Mouse (Mus musculus) neural tube, embryonic 15.5 days (tissue): ENCODE measurements around the gene Klf1. TPM values are rescaled to one million over a fixed set of nuclear protein-coding genes. Genes with fewer than 3 reads are reported as not detected.

Experiments used
- ATAC-seq: fragments of 200-750 bp; cut with Nextera tagmentation; 2 replicates; pipeline ENCODE4 v1.8.0; 2017; ENCODE audit warnings: mild to moderate bottlenecking, moderate TSS enrichment, moderate library complexity; ENCODE audit not compliant: low FRiP score
- H3K27ac ChIP-seq: fragments of 300-500 bp; sonication (generic); replicated peaks from 2 replicates; pipeline ENCODE4 v1.5.1; 2015; ENCODE audit warnings: mild to moderate bottlenecking, inconsistent platforms
- H3K27me3 ChIP-seq: fragments of 300-500 bp; sonication (generic); replicated peaks from 2 replicates; pipeline ENCODE4 v1.6.1; 2015; ENCODE audit warnings: inconsistent platforms
- H3K36me3 ChIP-seq: fragments of 300-500 bp; sonication (generic); 2 replicates; pipeline ENCODE4 v1.6.1; 2015; ENCODE audit warnings: inconsistent platforms
- H3K4me1 ChIP-seq: fragments of 300-500 bp; sonication (generic); 2 replicates; pipeline ENCODE4 v1.6.1; 2015; ENCODE audit warnings: inconsistent platforms
- H3K4me2 ChIP-seq: fragments of 300-500 bp; sonication (generic); 2 replicates; pipeline ENCODE4 v1.6.1; 2015; ENCODE audit warnings: inconsistent platforms, mild to moderate bottlenecking, moderate library complexity
- H3K4me3 ChIP-seq: fragments of 300-500 bp; sonication (generic); replicated peaks from 2 replicates; pipeline ENCODE4 v1.5.1; 2015; ENCODE audit warnings: mild to moderate bottlenecking, inconsistent platforms
- H3K9ac ChIP-seq: fragments of 300-500 bp; sonication (generic); replicated peaks from 2 replicates; pipeline ENCODE4 v1.6.1; 2015; ENCODE audit warnings: mild to moderate bottlenecking, inconsistent platforms
- H3K9me3 ChIP-seq: fragments of 300-500 bp; sonication (generic); replicated peaks from 2 replicates; pipeline ENCODE4 v1.6.1; 2016; ENCODE audit warnings: inconsistent platforms
- WGBS: fragments of 180-500 bp; shearing (Covaris S2); methylation state at CpG from one replicate; pipeline ENCODE4 v1.1.7; 2015; ENCODE audit warnings: mixed read lengths; 5-methylcytosine and 5-hydroxymethylcytosine counted together
- polyA plus RNA-seq: library from polyadenylated mRNA; unstranded; fragments of >200 nt; fragmentation: Nextera tagmentation; extraction: Ambion mirVana; gene quantifications from 2 replicates; pipeline ENCODE4 v1.2.1, GENCODE M21; 2015

Klf1 gene
- polyA plus RNA-seq, 1 experiment from 2014 or later, result 0.49 TPM

GRCm38 (mm10) chr8:84937620-84938485, 36.1 kb downstream of the Klf1 start:
- Histone ChIP-seq H3K9me3 (no peaks in the 10 kb centered on the region), H3K9ac (peak overlapping the region; percentile 99), H3K27me3 (0 out of 2 replicates have a peak, but pooled peaks cover 4% of the 10 kb centered on the region), H3K27ac (peak overlapping the region; percentile 96), H3K4me2 (peak overlapping the region; percentile 90), H3K36me3 (no peaks in the 10 kb centered on the region), H3K4me1 (peaks cover 34% of the 10 kb centered on the region), H3K4me3 (peak overlapping the region; percentile 85)
- 64% methylated on average over 13 of the region's 13 CpGs for WGBS
- no peak for ATAC-seq

GRCm38 (mm10) chr8:84943699-84944098, 42.0 kb downstream of the Klf1 start:
- ATAC-seq, result no peak
- H3K4me2 ChIP-seq, result peak overlapping the region; percentile 77
- no peaks in the 10 kb centered on the region for H3K36me3 ChIP-seq
- 21% methylated on average over 4 of the region's 4 CpGs for WGBS
- H3K9ac ChIP-seq, result no peak overlapping the region
- H3K4me3 ChIP-seq, result peak overlapping the region; percentile 59; the same call in 1 of the 2 replicates
- no peak overlapping the region for H3K27ac ChIP-seq
- H3K27me3 ChIP-seq, result peaks cover 30% of the 10 kb centered on the region
- H3K9me3 ChIP-seq, result no peaks in the 10 kb centered on the region
- peaks cover 36% of the 10 kb centered on the region for H3K4me1 ChIP-seq

GRCm38 (mm10) chr8:84944478-84945160, 42.9 kb downstream of the Klf1 start:
- peak; percentile 35 for ATAC-seq

GRCm38 (mm10) chr8:84945235-84945632, 43.5 kb downstream of the Klf1 start:
- H3K4me2 ChIP-seq, result peak overlapping the region; percentile 77
- H3K4me1 ChIP-seq, result peaks cover 36% of the 10 kb centered on the region
- no peaks in the 10 kb centered on the region for H3K9me3 ChIP-seq
- H3K27ac ChIP-seq, result peak overlapping the region; percentile 86
- H3K27me3 ChIP-seq, result peaks cover 37% of the 10 kb centered on the region
- H3K36me3 ChIP-seq, result no peaks in the 10 kb centered on the region
- peak overlapping the region; percentile 76 for H3K9ac ChIP-seq
- peak; percentile 75 for ATAC-seq
- 3% methylated on average over 11 of the region's 11 CpGs for WGBS
- H3K4me3 ChIP-seq, result peak overlapping the region; percentile 59

More at GRCm38 (mm10) chr8:84944478-84945160, 42.9 kb downstream of the Klf1 start:
- Histone ChIP-seq H3K27ac (peak overlapping the region; percentile 86), H3K9ac (0 out of 2 replicates have a peak overlapping the region, but pooled peaks have one; percentile 76), H3K36me3 (no peaks in the 10 kb centered on the region), H3K4me1 (peaks cover 36% of the 10 kb centered on the region), H3K9me3 (no peaks in the 10 kb centered on the region), H3K27me3 (peaks cover 32% of the 10 kb centered on the region), H3K4me3 (peak overlapping the region; percentile 59), H3K4me2 (peak overlapping the region; percentile 77)
- WGBS, result 2% methylated on average over 26 of the region's 26 CpGs

- Histone ChIP-seq H3K36me3 (no peaks in the 10 kb centered on the region), H3K27ac (peak overlapping the region; percentile 86), H3K4me1 (peaks cover 36% of the 10 kb centered on the region), H3K4me3 (peak overlapping the region; percentile 59), H3K9ac (peak overlapping the region; percentile 76), H3K9me3 (no peaks in the 10 kb centered on the region), H3K4me2 (peak overlapping the region; percentile 77), H3K27me3 (peaks cover 44% of the 10 kb centered on the region)
- peak; percentile 72 for ATAC-seq
- WGBS, result under 1% methylated on average over 50 of the region's 67 CpGs
Measured at GRCm38 (mm10) chr8:84945633-84946527, 44.2 kb downstream of the Klf1 start.

GRCm38 (mm10) chr8:84946528-84947240, 45.0 kb downstream of the Klf1 start, which contains the start of gene Rtbdn:
Gene Rtbdn, plus strand, starts transcription at chr8:84946991.
- Histone ChIP-seq H3K27ac (peak within 1 kb of the TSS; percentile 86), H3K9me3 (no peaks in the 10 kb centered on the region), H3K27me3 (peaks cover 45% of the 10 kb centered on the region), H3K9ac (peak within 1 kb of the TSS; percentile 76), H3K4me2 (peak within 1 kb of the TSS; percentile 77), H3K4me3 (peak within 1 kb of the TSS; percentile 59), H3K36me3 (no peaks in the 10 kb centered on the region), H3K4me1 (peaks cover 36% of the 10 kb centered on the region)
- 8% methylated on average over 17 of the region's 17 CpGs for WGBS
- peak; percentile 35; the same call in 1 of the 2 replicates for ATAC-seq

GRCm38 (mm10) chr8:84947241-84947545, 45.5 kb downstream of the Klf1 start:
- H3K9me3 ChIP-seq, result no peaks in the 10 kb centered on the region
- WGBS, result 14% methylated on average over 9 of the region's 9 CpGs

GRCm38 (mm10) chr8:84949753-84950152, 48.0 kb downstream of the Klf1 start:
- H3K27me3 ChIP-seq, result peaks cover 46% of the 10 kb centered on the region
- H3K27ac ChIP-seq, result no peak overlapping the region
- 20% methylated on average over 12 of the region's 12 CpGs for WGBS
- no peak overlapping the region for H3K4me2 ChIP-seq
- ATAC-seq, result no peak
- no peaks in the 10 kb centered on the region for H3K9me3 ChIP-seq
- peaks cover 25% of the 10 kb centered on the region for H3K4me1 ChIP-seq
- no peaks in the 10 kb centered on the region for H3K36me3 ChIP-seq
- H3K4me3 ChIP-seq, result no peak overlapping the region
- no peak overlapping the region for H3K9ac ChIP-seq

More at GRCm38 (mm10) chr8:84947241-84947545, 45.5 kb downstream of the Klf1 start:
- Histone ChIP-seq H3K9ac (no peak overlapping the region), H3K27me3 (peaks cover 48% of the 10 kb centered on the region), H3K4me2 (peak overlapping the region; percentile 77), H3K36me3 (no peaks in the 10 kb centered on the region), H3K27ac (peak overlapping the region; percentile 86; the same call in 1 of the 2 replicates), H3K4me3 (peak overlapping the region; percentile 59), H3K4me1 (peaks cover 36% of the 10 kb centered on the region)
- ATAC-seq, result no peak

- Histone ChIP-seq H3K4me3 (no peak overlapping the region), H3K4me1 (no peaks in the 10 kb centered on the region), H3K9ac (peak overlapping the region; percentile 23; the same call in 1 of the 2 replicates), H3K27me3 (peaks cover 38% of the 10 kb centered on the region), H3K9me3 (no peaks in the 10 kb centered on the region), H3K27ac (no peak overlapping the region), H3K4me2 (no peak overlapping the region; the same call in 1 of the 2 replicates), H3K36me3 (peaks cover 2% of the 10 kb centered on the region)
- ATAC-seq, result no peak
- WGBS, result 8% methylated on average over 18 of the region's 18 CpGs
Measured at GRCm38 (mm10) chr8:84952612-84953255, 51.0 kb downstream of the Klf1 start.
